Mouse (Mus musculus) small intestine, adult 2 months (tissue): Measurements from ENCODE around the gene Tom1l2. TPM values are rescaled to one million over a fixed set of nuclear protein-coding genes. Genes with fewer than 3 reads are reported as not detected.

ENCODE experiments used
- H3K27ac ChIP-seq: fragments of 200-500 bp; 2 replicates; pipeline ENCODE4 v1.5.1; 2012; ENCODE audit warnings: low read depth, low read length, control low read depth, inconsistent platforms; ENCODE audit not compliant: insufficient read depth
- H3K27me3 ChIP-seq: fragments of 200-500 bp; 2 replicates; pipeline ENCODE4 v1.6.1; 2012; ENCODE audit warnings: mild to moderate bottlenecking, moderate library complexity, low read length, inconsistent platforms; ENCODE audit not compliant: control insufficient read depth, insufficient read depth
- H3K36me3 ChIP-seq: fragments of 200-500 bp; 2 replicates; pipeline ENCODE4 v1.6.1; 2012; ENCODE audit warnings: mild to moderate bottlenecking, low read length, control low read depth, inconsistent platforms; ENCODE audit not compliant: control insufficient read depth, insufficient read depth
- H3K4me1 ChIP-seq: fragments of 200-500 bp; 2 replicates; pipeline ENCODE4 v1.6.1; 2012; ENCODE audit warnings: low read length, inconsistent platforms, mixed read lengths; ENCODE audit not compliant: control insufficient read depth, insufficient read depth, insufficient read length
- H3K4me3 ChIP-seq: fragments of 200-500 bp; 2 replicates; pipeline ENCODE4 v1.5.1; 2012; ENCODE audit warnings: low read depth, mild to moderate bottlenecking, control low read depth, inconsistent platforms, low read length, moderate library complexity
- CTCF ChIP-seq: fragments of 200-500 bp; IDR thresholded peaks from 2 replicates; pipeline ENCODE4 v1.5.1; 2012; ENCODE audit warnings: low read depth, mild to moderate bottlenecking, control low read depth, inconsistent platforms, low read length, moderate library complexity, mixed read lengths; ENCODE audit not compliant: insufficient replicate concordance, insufficient read length; ENCODE audit errors: extremely low read depth
- POLR2A ChIP-seq: fragments of 200-500 bp; IDR thresholded peaks from 2 replicates; pipeline ENCODE4 v1.6.1; 2012; ENCODE audit warnings: low read depth, mild to moderate bottlenecking, control low read depth, inconsistent platforms, low read length, moderate library complexity
- WGBS: fragments of 180-500 bp; shearing (Covaris S2); methylation state at CpG from one replicate; pipeline ENCODE4 v1.1.7; 2018; 5-methylcytosine and 5-hydroxymethylcytosine counted together
- polyA plus RNA-seq: library from polyadenylated mRNA; depleted of rRNA; stranded (reverse); fragments of >200 nt; gene quantifications from 2 replicates; pipeline ENCODE4 v1.2.3, GENCODE M21; 2012

Tom1l2 gene
- polyA plus RNA-seq, 1 experiment = 152 TPM

GRCm38 (mm10) chr11:60308061-60308460, 44.6 kb downstream of the Tom1l2 start:
- H3K4me3 ChIP-seq = no peak overlapping the region
- H3K27ac ChIP-seq = peak overlapping the region; percentile 14
- H3K27me3 ChIP-seq = no peaks in the 10 kb centered on the region
- H3K4me1 ChIP-seq = peaks cover 19% of the 10 kb centered on the region; the same call in 1 of the 2 replicates
- TF ChIP-seq CTCF (no peak), POLR2A (no peak)
- WGBS = 17% methylated on average over 2 of the region's 2 CpGs
- H3K36me3 ChIP-seq = no peaks in the 10 kb centered on the region

GRCm38 (mm10) chr11:60307375-60307825, 45.3 kb downstream of the Tom1l2 start:
- TF ChIP-seq POLR2A (no peak), CTCF (peak; percentile 42; the same call in 1 of the 2 replicates)
- Histone ChIP-seq H3K36me3 (no peaks in the 10 kb centered on the region), H3K27me3 (no peaks in the 10 kb centered on the region), H3K4me3 (no peak overlapping the region), H3K27ac (no peak overlapping the region), H3K4me1 (peaks cover 24% of the 10 kb centered on the region)
- 73% methylated on average over 2 of the region's 2 CpGs for WGBS

DNA sequence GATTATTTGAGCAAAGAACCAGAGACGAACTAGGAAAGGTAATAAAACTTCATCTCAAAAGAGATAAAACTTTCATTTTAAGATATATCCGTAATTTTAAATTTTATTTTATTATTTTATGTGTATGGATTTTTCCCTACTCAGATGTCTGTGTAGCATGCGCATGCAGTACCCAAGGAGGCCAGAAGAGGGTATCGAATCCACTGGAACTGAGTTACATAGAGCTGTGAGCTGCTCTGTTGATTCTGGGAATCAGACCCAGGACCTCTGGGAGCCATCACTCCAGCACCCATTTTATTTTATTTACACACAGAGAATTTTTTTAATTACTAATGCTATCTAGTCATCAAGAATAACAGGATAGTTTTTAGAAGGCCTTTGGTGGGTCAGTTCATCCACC, 45.9 kb downstream of the Tom1l2 start:
- no peak overlapping the region for H3K27ac ChIP-seq
- TF ChIP-seq POLR2A (no peak), CTCF (peak; percentile 44; the same call in 1 of the 2 replicates)

GRCm38 (mm10) chr11:60305611-60306010, 47.1 kb downstream of the Tom1l2 start:
- 16% methylated on average over 4 of the region's 4 CpGs for WGBS
- H3K36me3 ChIP-seq = no peaks in the 10 kb centered on the region
- no peaks in the 10 kb centered on the region for H3K27me3 ChIP-seq
- TF ChIP-seq POLR2A (no peak), CTCF (no peak)
- peak overlapping the region; percentile 38 for H3K27ac ChIP-seq
- H3K4me1 ChIP-seq = peaks cover 28% of the 10 kb centered on the region
- H3K4me3 ChIP-seq = no peak overlapping the region

More for the DNA sequence above, 45.9 kb downstream of the Tom1l2 start:
- H3K36me3 ChIP-seq = no peaks in the 10 kb centered on the region
- no peak overlapping the region for H3K4me3 ChIP-seq
- no peaks in the 10 kb centered on the region for H3K27me3 ChIP-seq
- peaks cover 29% of the 10 kb centered on the region for H3K4me1 ChIP-seq
- WGBS = 86% methylated on average over 4 of the region's 4 CpGs

- 89% methylated on average over 2 of the region's 2 CpGs for WGBS
- H3K27ac ChIP-seq = no peak overlapping the region
- H3K27me3 ChIP-seq = no peaks in the 10 kb centered on the region
- H3K36me3 ChIP-seq = no peaks in the 10 kb centered on the region
- TF ChIP-seq CTCF (no peak), POLR2A (no peak)
- H3K4me3 ChIP-seq = no peak overlapping the region
- H3K4me1 ChIP-seq = peaks cover 23% of the 10 kb centered on the region
These were observed 49.2 kb downstream of the Tom1l2 start for GRCm38 (mm10) chr11:60303497-60303896.

GRCm38 (mm10) chr11:60302354-60303083, 50.2 kb downstream of the Tom1l2 start:
- Histone ChIP-seq H3K4me3 (no peak overlapping the region), H3K27me3 (no peaks in the 10 kb centered on the region), H3K4me1 (peaks cover 22% of the 10 kb centered on the region), H3K36me3 (no peaks in the 10 kb centered on the region), H3K27ac (peak overlapping the region; percentile 74)
- WGBS = 19% methylated on average over 10 of the region's 10 CpGs
- no peak for TF ChIP-seq POLR2A
- peak; percentile 7; the same call in 1 of the 2 replicates for TF ChIP-seq CTCF

DNA sequence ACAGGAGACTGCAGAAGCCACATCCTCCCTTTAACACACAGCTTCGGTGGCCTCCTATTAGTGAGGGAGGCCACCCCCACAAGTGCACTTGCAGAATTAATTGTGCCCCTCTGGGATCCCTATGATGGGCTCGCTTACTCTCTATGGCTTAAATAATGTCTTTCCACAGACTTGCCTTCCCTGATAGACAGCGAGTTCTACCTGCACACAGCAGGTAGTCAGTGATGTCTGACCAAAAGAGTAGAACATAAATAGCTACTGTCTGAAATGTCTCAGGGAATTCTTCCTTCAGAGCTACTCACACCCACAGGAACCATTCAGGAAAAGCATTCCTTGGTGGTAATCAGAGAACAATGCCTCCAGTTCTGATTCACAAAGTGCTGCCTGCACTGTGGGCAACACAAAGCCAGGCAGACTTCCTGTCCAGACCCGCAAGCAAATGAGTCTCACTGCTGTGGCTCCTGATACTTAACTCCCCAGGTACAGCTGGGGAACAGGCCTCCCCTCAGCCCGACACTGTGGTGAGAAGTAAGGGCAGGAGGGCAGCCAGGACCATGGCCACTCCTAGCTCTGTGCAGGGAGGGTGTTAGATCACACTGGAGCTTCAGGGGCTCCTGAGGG, 51.0 kb downstream of the Tom1l2 start:
- TF ChIP-seq POLR2A (no peak), CTCF (no peak)
- WGBS = 64% methylated on average over 5 of the region's 5 CpGs
- H3K27me3 ChIP-seq = no peaks in the 10 kb centered on the region
- H3K27ac ChIP-seq = peak overlapping the region; percentile 74
- no peak overlapping the region for H3K4me3 ChIP-seq
- no peaks in the 10 kb centered on the region for H3K36me3 ChIP-seq
- H3K4me1 ChIP-seq = peaks cover 22% of the 10 kb centered on the region
